Mouse (Mus musculus) left cerebral cortex, adult 8-10 months (tissue): ENCODE results near the gene Ssc4d. TPM values are rescaled to one million over a fixed set of nuclear protein-coding genes. Genes with fewer than 3 reads are reported as not detected.

ENCODE experiments used
- DNase-seq, 2 experiments: peaks; one replicate each; pipeline ENCODE4 v3.0.0; 2022; ENCODE audit warnings: low spot score in 2 of 2
- total RNA-seq, 4 experiments: library from RNA; stranded (reverse); gene quantifications; 2 replicates each; pipeline ENCODE4 v1.2.4; 2022

Ssc4d gene
- total RNA-seq, 4 experiments from 2014 or later, result 1.3 to 2.8 (median 2.0) TPM

GRCm38 (mm10) chr5:135945916-135946408, 28.4 kb downstream of the Ssc4d start:
- no peak for DNase-seq

GRCm38 (mm10) chr5:135942710-135943109, 31.6 kb downstream of the Ssc4d start:
- no peak for DNase-seq

- DNase-seq, result no peak
Measured at GRCm38 (mm10) chr5:135940587-135940986, 33.7 kb downstream of the Ssc4d start.

GRCm38 (mm10) chr5:135935641-135936190, 38.6 kb downstream of the Ssc4d start:
- no peak for DNase-seq

- DNase-seq, result peak in 1 of 2 experiments; percentile 27
Measured at GRCm38 (mm10) chr5:135935176-135935523, 39.2 kb downstream of the Ssc4d start.

GRCm38 (mm10) chr5:135934481-135935175, 39.7 kb downstream of the Ssc4d start, which contains the start of gene Ywhag:
Gene Ywhag (minus strand): TSS chr5:135934616.
- DNase-seq, result peak; percentile 96 to 98

- DNase-seq, result peak in 1 of 2 experiments; percentile 77
Measured at GRCm38 (mm10) chr5:135933900-135934441, 40.4 kb downstream of the Ssc4d start.

GRCm38 (mm10) chr5:135933222-135933899, 41.0 kb downstream of the Ssc4d start:
- DNase-seq, result no peak

- DNase-seq, result no peak
Measured at GRCm38 (mm10) chr5:135932359-135932758, 42.0 kb downstream of the Ssc4d start.

- no peak for DNase-seq
Measured at GRCm38 (mm10) chr5:135931526-135931925, 42.8 kb downstream of the Ssc4d start.

- DNase-seq, result no peak
Measured at GRCm38 (mm10) chr5:135929685-135930424, 44.5 kb downstream of the Ssc4d start.

GRCm38 (mm10) chr5:135923901-135924300, 50.4 kb downstream of the Ssc4d start:
- no peak for DNase-seq

GRCm38 (mm10) chr5:135919902-135920301, 54.4 kb downstream of the Ssc4d start:
- no peak for DNase-seq

GRCm38 (mm10) chr5:135918593-135918992, 55.7 kb downstream of the Ssc4d start:
- no peak for DNase-seq

GRCm38 (mm10) chr5:135918059-135918437, 56.3 kb downstream of the Ssc4d start:
- no peak for DNase-seq

- DNase-seq, result no peak
Measured at GRCm38 (mm10) chr5:135917327-135918058, 56.8 kb downstream of the Ssc4d start.

- DNase-seq, result no peak
Measured at GRCm38 (mm10) chr5:135916601-135917000, 57.7 kb downstream of the Ssc4d start.

- DNase-seq, result no peak
Measured at GRCm38 (mm10) chr5:135916051-135916565, 58.2 kb downstream of the Ssc4d start.

- DNase-seq, result no peak
Measured at GRCm38 (mm10) chr5:135914156-135914555, 60.2 kb downstream of the Ssc4d start.

GRCm38 (mm10) chr5:135913201-135913600, 61.1 kb downstream of the Ssc4d start:
- DNase-seq, result no peak
